Comparison of ENCODE assay signal across 9 mouse cellular contexts in the genomic region with DNA sequence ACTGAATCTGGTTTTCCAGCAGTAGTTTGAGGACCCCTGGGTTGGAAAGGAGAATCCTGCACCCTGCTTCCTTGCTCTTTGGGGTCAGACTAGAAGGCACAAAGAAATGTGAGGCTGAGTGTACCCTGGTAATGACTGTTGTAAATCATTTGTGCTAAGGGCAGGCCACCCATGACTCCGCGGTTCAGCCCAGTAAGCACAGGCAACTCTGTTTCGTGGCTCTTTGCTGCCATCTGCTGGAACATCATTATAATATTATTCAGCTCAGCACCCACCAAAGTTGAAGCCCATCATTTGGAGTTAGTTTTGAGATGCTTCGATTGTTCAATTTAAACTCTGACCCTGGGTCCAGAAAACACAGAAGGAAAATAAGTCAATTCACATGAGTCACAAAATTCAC. TPM values are rescaled to one million over a fixed set of nuclear protein-coding genes. Genes with fewer than 3 reads are reported as not detected.
A peak's percentile ranks its signal among the peaks of the same experiment; 100 is the strongest.
DNase-seq lines count a peak whose midpoint lies in the region; ATAC-seq and TF ChIP-seq lines count a peak whose summit lies in the region.
"Had no signal": no experiment of that assay in that cellular context is flagged by ENCODE, and none has a peak within 500 bp of the region (broad histone marks: within the 10 kb centered on the region; RNA-seq: fewer than 3 reads in every experiment).

No protein-coding gene starts in this region.

- H3K27me3 ChIP-seq in heart, embryonic 10.5 days (ENCODE audit: insufficient read depth, poor library complexity, severe bottlenecking) = peaks cover 39% of the 10 kb centered on the region
- H3K27me3 ChIP-seq in embryonic facial prominence, embryonic 10.5 days (replicated peaks; ENCODE audit: low read depth, poor library complexity, severe bottlenecking) = peaks cover 34% of the 10 kb centered on the region
- H3K27me3 ChIP-seq in heart, postnatal 0 days (ENCODE audit: control insufficient read depth, insufficient read depth, low read length) = peaks cover 14% of the 10 kb centered on the region

- no peak overlapping the region for H3K4me3 ChIP-seq in heart, embryonic 10.5 days
- no peak overlapping the region for H3K4me3 ChIP-seq in embryonic facial prominence, embryonic 10.5 days
- no peak overlapping the region for H3K4me3 ChIP-seq in heart, postnatal 0 days (ENCODE audit: low read depth, low read length)
- H3K4me3 ChIP-seq: liver, embryonic 15.5 days had no signal

- no peak for TF ChIP-seq EP300 in heart, postnatal 0 days (IDR thresholded peaks at IDR 0.05; ENCODE audit: low read depth)

- WGBS in heart, embryonic 10.5 days = 16% methylated on average over 4 of the region's 4 CpGs
- 16% methylated on average over 4 of the region's 4 CpGs for WGBS in embryonic facial prominence, embryonic 10.5 days
- 17% methylated on average over 4 of the region's 4 CpGs for WGBS in heart, postnatal 0 days

- H3K4me2 ChIP-seq in heart, postnatal 0 days (ENCODE audit: low read depth, low read length) = no peak overlapping the region
- H3K4me2 ChIP-seq: liver, embryonic 15.5 days had no signal

- no peak overlapping the region for H3K27ac ChIP-seq in heart, embryonic 10.5 days
- no peak overlapping the region; the same call in 1 of the 2 replicates for H3K27ac ChIP-seq in embryonic facial prominence, embryonic 10.5 days (replicated peaks)
- no peak overlapping the region for H3K27ac ChIP-seq in heart, postnatal 0 days (ENCODE audit: low read depth)
- H3K27ac ChIP-seq: liver, embryonic 15.5 days had no signal

- H3K36me3 ChIP-seq in heart, embryonic 10.5 days = no peaks in the 10 kb centered on the region
- no peaks in the 10 kb centered on the region for H3K36me3 ChIP-seq in embryonic facial prominence, embryonic 10.5 days (replicated peaks)
- H3K36me3 ChIP-seq in heart, postnatal 0 days (replicated peaks; ENCODE audit: control insufficient read depth, insufficient read depth, low read length) = no peaks in the 10 kb centered on the region
- H3K36me3 ChIP-seq: liver, embryonic 15.5 days had no signal

- peak; percentile 58; the same call in 1 of the 2 replicates for ATAC-seq in heart, postnatal 0 days (ENCODE audit: insufficient read depth, low read depth)

- peak; percentile 79 for TF ChIP-seq CTCF in heart, postnatal 0 days (IDR thresholded peaks at IDR 0.05; ENCODE audit: low read depth)

- peak; percentile 68 to 90 for DNase-seq in heart, adult 18-20 months
- no peak for DNase-seq in heart, embryonic 10.5 days (ENCODE audit: low spot score)
- peak; percentile 75 for DNase-seq in adrenal gland, postnatal 14 days
- DNase-seq in embryonic facial prominence, embryonic 10.5 days (ENCODE audit: low spot score) = peak; percentile 77
- DNase-seq in heart, postnatal 0 days (ENCODE audit: low spot score) = peak; percentile 54
- DNase-seq in kidney, postnatal 10 days = peak; percentile 84
- peak; percentile 82 for DNase-seq in lung, postnatal 10 days
- peak; percentile 77 for DNase-seq in retina, postnatal 1 day

- H3K9me3 ChIP-seq in heart, embryonic 10.5 days = no peaks in the 10 kb centered on the region
- no peaks in the 10 kb centered on the region for H3K9me3 ChIP-seq in embryonic facial prominence, embryonic 10.5 days
- no peaks in the 10 kb centered on the region for H3K9me3 ChIP-seq in heart, postnatal 0 days (replicated peaks; ENCODE audit: control insufficient read depth, low read length)
- H3K9me3 ChIP-seq: liver, embryonic 15.5 days had no signal

- H3K9ac ChIP-seq in heart, postnatal 0 days (replicated peaks; ENCODE audit: low read depth, low read length) = no peak overlapping the region
- H3K9ac ChIP-seq: liver, embryonic 15.5 days had no signal

- H3K4me1 ChIP-seq in heart, embryonic 10.5 days = no peaks in the 10 kb centered on the region
- peaks cover 27% of the 10 kb centered on the region for H3K4me1 ChIP-seq in embryonic facial prominence, embryonic 10.5 days
- no peaks in the 10 kb centered on the region for H3K4me1 ChIP-seq in heart, postnatal 0 days (ENCODE audit: control insufficient read depth, insufficient read depth)
- H3K4me1 ChIP-seq: liver, embryonic 15.5 days had no signal

RNA-seq across cellular contexts. Expression of gene Zfp637, which starts 15.6 kb away (rescaled TPM):
- total RNA-seq in heart, adult 18-20 months (2021) = 10 to 100 TPM; 33.5 to 35.4 TPM
- polyA plus RNA-seq in heart, embryonic 10.5 days (2016; fragmentation: Nextera tagmentation; extraction: Ambion mirVana) = 58.5 and 73.6 TPM in 2 replicates
- total RNA-seq in adrenal gland, postnatal 14 days (2021) = 30.0 and 34.1 TPM in 2 replicates
- polyA plus RNA-seq in embryonic facial prominence, embryonic 10.5 days (2016; fragmentation: Nextera tagmentation; extraction: Ambion mirVana) = 115 and 127 TPM in 2 replicates
- 47.3 and 52.9 TPM in 2 replicates for total RNA-seq in heart, postnatal 0 days (2014; rRNA removed; ENCODE audit: low replicate concordance)
- polyA plus RNA-seq in heart, postnatal 0 days (2015; fragmentation: Nextera tagmentation; extraction: Ambion mirVana) = 67.6 and 74.0 TPM in 2 replicates

RNA-seq across cellular contexts. Expression of gene Zfp239, which starts 36.5 kb away (rescaled TPM):
- total RNA-seq in heart, adult 18-20 months (2021) = under 1 TPM; 0.17 to 0.18 TPM
- polyA plus RNA-seq in heart, embryonic 10.5 days (2016; fragmentation: Nextera tagmentation; extraction: Ambion mirVana) = 4.2 and 6.3 TPM in 2 replicates
- 3.1 and 3.6 TPM in 2 replicates for total RNA-seq in adrenal gland, postnatal 14 days (2021)
- 13.1 and 13.6 TPM in 2 replicates for polyA plus RNA-seq in embryonic facial prominence, embryonic 10.5 days (2016; fragmentation: Nextera tagmentation; extraction: Ambion mirVana)
- 0.27 TPM in 1 of 2 replicates, not detected in the other for total RNA-seq in heart, postnatal 0 days (2014; rRNA removed; ENCODE audit: low replicate concordance)
- 0.20 and 0.48 TPM in 2 replicates for polyA plus RNA-seq in heart, postnatal 0 days (2015; fragmentation: Nextera tagmentation; extraction: Ambion mirVana)
